Mouse (Mus musculus): ENCODE results near the gene Slc22a6. TPM values are rescaled to one million over a fixed set of nuclear protein-coding genes. Genes with fewer than 3 reads are reported as not detected.
A peak's percentile ranks its signal among the peaks of the same experiment; 100 is the strongest.

The Slc22a6 gene
- 2.0 and 2.5 TPM in 2 replicates for polyA plus RNA-seq (2016; fragmentation: Nextera tagmentation; extraction: Ambion mirVana)

DNA sequence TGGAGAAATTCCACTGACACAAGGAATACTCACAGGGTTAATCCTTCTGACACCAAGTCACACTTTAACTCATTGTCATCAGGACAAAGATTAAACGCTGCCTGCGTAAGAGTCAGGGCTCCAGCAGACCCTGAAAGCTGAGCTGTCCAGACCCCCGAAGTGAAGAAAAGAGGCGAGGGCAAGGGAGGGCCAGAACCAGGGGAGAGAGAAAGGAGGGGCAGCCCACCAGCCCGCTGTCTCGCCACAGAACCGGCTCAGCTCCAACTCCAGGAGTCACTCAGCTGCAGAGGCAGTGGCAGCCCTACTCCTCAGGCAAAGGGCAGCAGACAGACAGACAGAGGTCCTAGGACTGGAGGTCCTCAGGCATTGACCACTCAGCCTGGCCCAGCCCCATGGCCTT is at the start of gene Slc22a6:
Slc22a6 (plus strand) TSS at position 136 of the 400 bp plus-strand sequence.
- Histone ChIP-seq H3K9me3 (no peaks in the 10 kb centered on the region), H3K4me3 (no peak within 1 kb of the TSS), H3K27me3 (replicated peaks) (no peaks in the 10 kb centered on the region), H3K4me1 (no peaks in the 10 kb centered on the region), H3K9ac (no peak within 1 kb of the TSS), H3K27ac (no peak within 1 kb of the TSS), H3K4me2 (replicated peaks) (no peak within 1 kb of the TSS), H3K36me3 (no peaks in the 10 kb centered on the region)
- ATAC-seq (ENCODE audit: low FRiP score, low read depth) = no peak
- 24% methylated on average over 7 of the region's 7 CpGs for WGBS

DNA sequence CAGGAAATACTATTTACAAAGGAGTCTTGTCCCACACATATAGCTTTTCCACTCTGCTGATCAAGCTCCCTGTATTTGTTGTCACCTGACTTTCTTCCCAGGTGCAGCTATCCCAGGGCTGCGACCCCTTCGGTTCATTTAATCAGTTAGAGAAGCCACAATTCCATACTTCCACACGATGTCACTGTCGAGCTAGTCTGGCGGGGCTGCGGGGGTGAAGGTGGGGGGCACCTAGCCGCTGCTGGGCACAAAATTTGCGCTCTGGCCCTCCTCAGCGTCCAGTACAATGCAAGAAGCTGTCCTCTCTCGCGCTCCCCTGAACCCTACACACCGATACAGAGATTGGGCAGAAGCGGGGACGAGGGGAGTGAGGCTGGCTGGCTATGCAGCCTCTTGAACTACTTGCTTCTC is 48.4 kb upstream of the Slc22a6 start:
- no peaks in the 10 kb centered on the region for H3K27me3 ChIP-seq (replicated peaks)
- no peak overlapping the region for H3K9ac ChIP-seq
- H3K4me1 ChIP-seq = no peaks in the 10 kb centered on the region
- H3K4me2 ChIP-seq (replicated peaks) = peak overlapping the region; percentile 59
- no peaks in the 10 kb centered on the region for H3K9me3 ChIP-seq
- no peaks in the 10 kb centered on the region for H3K36me3 ChIP-seq
- peak; percentile 67 for ATAC-seq (ENCODE audit: low FRiP score, low read depth)
- no peak overlapping the region for H3K27ac ChIP-seq
- 0 out of 2 replicates have a peak overlapping the region, but pooled peaks have one; percentile 7 for H3K4me3 ChIP-seq
- 6% methylated on average over 14 of the region's 14 CpGs for WGBS

DNA sequence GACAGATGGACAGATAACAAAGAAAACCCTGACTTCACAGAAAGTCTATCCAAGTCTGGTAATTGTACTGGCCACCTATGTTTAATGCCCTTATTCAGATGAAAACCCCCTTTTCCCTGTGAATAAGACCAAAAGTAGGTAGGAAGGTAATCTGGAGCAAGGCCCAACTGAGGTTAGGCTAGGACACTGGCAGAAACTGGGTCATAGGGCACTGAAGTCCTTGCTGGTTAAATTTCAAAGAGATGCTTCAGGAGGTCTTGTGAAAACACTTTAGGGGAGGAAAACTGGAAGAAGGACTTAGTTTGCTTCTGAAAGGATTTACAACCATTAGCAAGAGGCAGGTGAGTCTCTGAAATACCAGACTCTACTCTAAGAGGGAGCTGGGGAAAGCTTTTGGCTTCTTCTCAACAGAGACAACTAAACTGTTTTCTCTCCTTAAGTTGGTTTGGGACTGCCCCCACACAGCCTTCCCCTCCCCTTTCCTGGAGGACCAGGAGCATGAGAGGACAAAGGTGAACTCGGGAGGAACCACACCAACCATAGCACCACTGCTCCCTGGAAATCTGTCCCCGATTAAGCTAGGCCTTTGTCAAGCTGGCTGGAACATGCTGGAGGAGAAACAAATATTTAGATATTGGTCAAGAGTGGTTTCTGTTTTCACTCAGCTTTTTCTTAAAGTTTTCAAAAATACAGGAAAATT is 47.3 kb upstream of the Slc22a6 start:
- H3K4me2 ChIP-seq (replicated peaks) = no peak overlapping the region
- H3K27me3 ChIP-seq (replicated peaks) = no peaks in the 10 kb centered on the region
- WGBS = 61% methylated on average over 2 of the region's 2 CpGs
- H3K4me1 ChIP-seq = no peaks in the 10 kb centered on the region
- no peaks in the 10 kb centered on the region for H3K9me3 ChIP-seq
- H3K27ac ChIP-seq = no peak overlapping the region
- H3K36me3 ChIP-seq = no peaks in the 10 kb centered on the region
- no peak for ATAC-seq (ENCODE audit: low FRiP score, low read depth)
- no peak overlapping the region for H3K9ac ChIP-seq
- no peak overlapping the region for H3K4me3 ChIP-seq

DNA sequence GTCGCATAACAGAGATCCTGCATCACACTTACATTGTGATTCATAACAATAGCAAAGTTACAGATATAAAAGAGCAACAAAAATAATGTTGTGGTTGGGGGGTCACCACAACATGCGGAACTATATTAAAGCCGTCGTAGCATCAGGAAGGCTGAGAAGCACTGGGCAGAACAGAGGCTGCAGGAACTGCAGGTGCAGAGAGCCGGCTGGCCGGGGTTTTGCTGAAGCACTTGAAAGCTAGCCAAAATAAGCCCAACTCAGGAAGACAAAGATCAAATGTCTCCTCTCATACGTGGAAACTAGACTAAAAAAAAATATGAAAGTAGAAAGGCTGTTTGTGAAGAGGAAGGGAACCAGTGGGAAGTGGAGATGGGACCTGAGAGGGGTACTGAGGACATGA is 46.1 kb upstream of the Slc22a6 start:
- no peak overlapping the region for H3K4me3 ChIP-seq
- H3K9me3 ChIP-seq = no peaks in the 10 kb centered on the region
- H3K9ac ChIP-seq = no peak overlapping the region
- H3K36me3 ChIP-seq = no peaks in the 10 kb centered on the region
- H3K4me2 ChIP-seq (replicated peaks) = no peak overlapping the region
- no peak for ATAC-seq (ENCODE audit: low FRiP score, low read depth)
- 77% methylated on average over 7 of the region's 7 CpGs for WGBS
- H3K27ac ChIP-seq = no peak overlapping the region
- no peaks in the 10 kb centered on the region for H3K27me3 ChIP-seq (replicated peaks)
- no peaks in the 10 kb centered on the region for H3K4me1 ChIP-seq

DNA sequence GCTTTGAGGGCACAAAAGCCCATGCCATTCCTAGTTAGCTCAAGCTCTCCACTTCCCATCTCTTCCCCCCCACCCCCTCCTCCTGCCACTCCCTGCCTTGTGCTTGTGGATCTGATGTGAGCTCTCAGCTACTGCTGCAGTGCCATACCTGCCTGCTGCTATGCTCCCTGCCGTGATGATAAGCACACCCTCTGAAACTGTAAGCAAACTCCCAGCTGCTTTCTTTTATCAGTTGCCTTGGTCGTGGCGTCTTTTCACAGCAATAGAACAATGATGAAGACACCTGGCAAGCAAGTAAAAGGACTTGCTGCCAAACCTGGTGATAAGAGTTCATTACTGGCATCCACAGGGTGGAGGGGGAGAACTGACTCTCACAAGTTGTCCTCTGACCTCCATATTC is 45.4 kb upstream of the Slc22a6 start:
- no peaks in the 10 kb centered on the region for H3K9me3 ChIP-seq
- ATAC-seq (ENCODE audit: low FRiP score, low read depth) = no peak
- H3K9ac ChIP-seq = no peak overlapping the region
- H3K4me3 ChIP-seq = no peak overlapping the region
- no peaks in the 10 kb centered on the region for H3K27me3 ChIP-seq (replicated peaks)
- H3K27ac ChIP-seq = no peak overlapping the region
- H3K4me1 ChIP-seq = no peaks in the 10 kb centered on the region
- H3K36me3 ChIP-seq = no peaks in the 10 kb centered on the region
- H3K4me2 ChIP-seq (replicated peaks) = no peak overlapping the region
- WGBS = 48% methylated on average over 3 of the region's 3 CpGs

DNA sequence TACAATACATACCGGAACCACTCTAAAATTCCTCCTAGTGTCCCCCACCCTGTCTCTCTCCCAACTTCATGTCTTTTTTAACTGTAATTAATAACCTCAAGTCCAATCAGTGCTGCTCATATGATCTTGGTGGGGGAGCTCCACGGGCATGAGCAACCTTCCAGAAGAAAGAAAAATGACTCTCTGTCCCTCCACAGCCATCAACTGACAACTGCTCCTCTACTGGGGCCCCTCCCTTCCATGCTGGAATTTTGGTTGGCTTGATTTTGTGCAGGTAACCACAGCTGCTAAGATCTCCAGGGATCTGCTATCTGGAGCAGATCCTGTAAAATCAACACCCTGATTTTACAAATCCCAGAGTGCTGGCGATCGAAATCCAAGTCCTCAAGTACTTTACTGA is 40.4 kb upstream of the Slc22a6 start:
- Histone ChIP-seq H3K4me1 (peaks cover 8% of the 10 kb centered on the region; the same call in 1 of the 2 replicates), H3K36me3 (no peaks in the 10 kb centered on the region), H3K9ac (no peak overlapping the region), H3K4me3 (no peak overlapping the region), H3K27ac (no peak overlapping the region), H3K9me3 (no peaks in the 10 kb centered on the region), H3K27me3 (replicated peaks) (no peaks in the 10 kb centered on the region), H3K4me2 (replicated peaks) (no peak overlapping the region)
- no peak for ATAC-seq (ENCODE audit: low FRiP score, low read depth)
- WGBS = 85% methylated on average over 4 of the region's 4 CpGs

DNA sequence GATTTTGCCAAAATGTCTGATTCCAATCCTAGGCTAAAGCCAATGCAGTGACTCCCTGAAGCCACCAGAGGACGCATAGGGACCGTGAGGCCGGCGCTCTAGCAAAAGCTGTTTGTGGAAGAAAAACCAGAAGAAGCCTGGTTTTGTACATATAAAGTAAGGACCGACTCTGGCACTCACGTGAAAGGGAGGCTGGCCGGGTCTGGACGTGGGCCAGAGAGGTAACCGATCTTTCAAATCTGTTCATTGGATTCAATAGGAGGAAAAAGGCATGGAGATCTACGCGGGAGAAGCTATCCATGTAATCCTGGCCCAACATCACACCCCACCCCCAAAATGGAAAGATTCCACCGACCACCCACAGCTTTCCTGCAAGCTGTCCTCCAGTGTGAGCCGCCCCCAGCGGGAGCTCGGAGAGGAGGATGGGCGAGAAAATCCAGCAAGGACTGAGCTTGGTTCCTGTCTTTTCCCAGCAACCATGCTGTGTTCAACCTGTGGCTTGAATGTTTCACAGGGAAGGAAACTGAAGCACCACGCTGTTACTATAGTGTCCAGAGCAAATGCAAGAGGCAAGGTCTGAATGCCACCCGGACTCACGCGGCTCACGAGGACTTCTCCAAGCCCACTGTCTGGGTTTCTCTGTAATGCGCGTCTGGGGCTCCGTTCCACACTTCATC is 39.4 kb upstream of the Slc22a6 start:
- H3K27me3 ChIP-seq (replicated peaks) = no peaks in the 10 kb centered on the region
- H3K9ac ChIP-seq = 0 out of 2 replicates have a peak overlapping the region, but pooled peaks have one; percentile 44
- peak overlapping the region; percentile 19; the same call in 1 of the 2 replicates for H3K4me3 ChIP-seq
- H3K27ac ChIP-seq = no peak overlapping the region
- H3K4me2 ChIP-seq (replicated peaks) = peak overlapping the region; percentile 60
- H3K36me3 ChIP-seq = no peaks in the 10 kb centered on the region
- ATAC-seq (ENCODE audit: low FRiP score, low read depth) = peak; percentile 56; the same call in 1 of the 2 replicates
- 11% methylated on average over 24 of the region's 24 CpGs for WGBS
- H3K9me3 ChIP-seq = no peaks in the 10 kb centered on the region
- H3K4me1 ChIP-seq = peaks cover 8% of the 10 kb centered on the region; the same call in 1 of the 2 replicates

DNA sequence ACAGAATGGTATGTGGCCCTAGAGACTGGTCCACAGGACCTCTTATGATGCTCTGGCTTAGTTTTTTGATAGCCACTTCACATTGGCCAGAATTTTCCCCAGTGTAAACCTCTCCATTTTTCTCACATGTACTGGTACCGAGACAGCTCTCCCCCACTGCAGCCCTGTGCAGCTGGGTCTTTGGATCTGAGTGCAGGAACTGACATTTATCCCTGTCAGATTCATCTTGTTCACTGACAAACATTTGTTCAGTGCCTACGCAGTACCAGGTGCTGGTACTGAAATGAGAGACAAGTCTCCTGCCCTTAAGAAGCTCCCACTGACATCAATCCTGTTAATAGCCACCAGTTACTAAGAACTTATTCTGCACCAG is 38.9 kb upstream of the Slc22a6 start:
- Histone ChIP-seq H3K4me3 (no peak overlapping the region; the same call in 1 of the 2 replicates), H3K27me3 (replicated peaks) (no peaks in the 10 kb centered on the region), H3K27ac (no peak overlapping the region), H3K9ac (no peak overlapping the region), H3K36me3 (no peaks in the 10 kb centered on the region), H3K4me1 (peaks cover 8% of the 10 kb centered on the region; the same call in 1 of the 2 replicates), H3K4me2 (replicated peaks) (peak overlapping the region; percentile 60), H3K9me3 (no peaks in the 10 kb centered on the region)
- ATAC-seq (ENCODE audit: low FRiP score, low read depth) = peak; percentile 13; the same call in 1 of the 2 replicates
- 68% methylated on average over 2 of the region's 2 CpGs for WGBS

DNA sequence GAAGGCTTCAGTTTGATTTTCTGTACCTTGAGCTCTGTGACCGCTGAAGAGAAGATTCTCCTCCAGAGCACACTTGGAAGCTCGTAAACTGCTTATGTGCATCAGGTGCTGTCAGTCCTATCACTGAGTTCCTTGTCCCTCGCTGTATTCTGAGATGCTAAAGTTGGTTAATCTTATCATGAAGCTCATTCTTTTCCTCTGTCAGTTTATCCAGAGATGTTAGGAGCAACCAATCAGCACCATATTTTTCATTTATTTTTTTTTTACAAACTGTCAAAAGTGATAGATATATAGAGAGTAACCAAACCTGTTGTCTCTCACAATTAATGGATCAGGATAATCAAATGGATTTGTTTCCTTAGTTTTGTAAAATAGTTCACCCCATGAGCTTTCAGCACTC is 32.5 kb upstream of the Slc22a6 start:
- H3K9me3 ChIP-seq = no peaks in the 10 kb centered on the region
- H3K27ac ChIP-seq = no peak overlapping the region
- no peaks in the 10 kb centered on the region for H3K4me1 ChIP-seq
- H3K9ac ChIP-seq = no peak overlapping the region
- no peaks in the 10 kb centered on the region for H3K27me3 ChIP-seq (replicated peaks)
- no peak for ATAC-seq (ENCODE audit: low FRiP score, low read depth)
- no peak overlapping the region for H3K4me3 ChIP-seq
- 89% methylated on average over 3 of the region's 3 CpGs for WGBS
- H3K4me2 ChIP-seq (replicated peaks) = no peak overlapping the region
- no peaks in the 10 kb centered on the region for H3K36me3 ChIP-seq

DNA sequence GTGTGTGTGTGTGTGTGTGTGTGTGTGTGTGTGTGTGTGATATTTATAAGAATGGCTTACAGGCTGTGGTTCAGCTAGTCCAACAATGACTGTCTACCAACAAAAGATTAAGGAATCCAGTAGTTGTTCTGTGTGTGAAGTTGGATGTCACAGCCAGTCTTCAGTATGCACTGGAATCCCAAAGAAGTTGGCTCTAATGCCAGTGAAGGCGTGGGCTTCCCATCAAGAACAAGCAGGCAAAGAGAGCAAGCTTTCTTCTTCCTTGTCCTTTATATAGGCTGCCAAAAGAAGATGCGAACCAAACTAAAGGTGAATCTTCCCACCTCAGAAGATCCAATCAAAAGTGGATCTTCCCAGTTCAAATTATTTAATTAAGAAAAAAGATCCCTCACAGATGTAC is 31.9 kb upstream of the Slc22a6 start:
- no peak overlapping the region for H3K9ac ChIP-seq
- no peaks in the 10 kb centered on the region for H3K36me3 ChIP-seq
- H3K4me2 ChIP-seq (replicated peaks) = no peak overlapping the region
- 93% methylated on average over 2 of the region's 2 CpGs for WGBS
- H3K27me3 ChIP-seq (replicated peaks) = no peaks in the 10 kb centered on the region
- no peaks in the 10 kb centered on the region for H3K9me3 ChIP-seq
- no peak for ATAC-seq (ENCODE audit: low FRiP score, low read depth)
- H3K4me3 ChIP-seq = no peak overlapping the region
- no peaks in the 10 kb centered on the region for H3K4me1 ChIP-seq
- H3K27ac ChIP-seq = no peak overlapping the region

DNA sequence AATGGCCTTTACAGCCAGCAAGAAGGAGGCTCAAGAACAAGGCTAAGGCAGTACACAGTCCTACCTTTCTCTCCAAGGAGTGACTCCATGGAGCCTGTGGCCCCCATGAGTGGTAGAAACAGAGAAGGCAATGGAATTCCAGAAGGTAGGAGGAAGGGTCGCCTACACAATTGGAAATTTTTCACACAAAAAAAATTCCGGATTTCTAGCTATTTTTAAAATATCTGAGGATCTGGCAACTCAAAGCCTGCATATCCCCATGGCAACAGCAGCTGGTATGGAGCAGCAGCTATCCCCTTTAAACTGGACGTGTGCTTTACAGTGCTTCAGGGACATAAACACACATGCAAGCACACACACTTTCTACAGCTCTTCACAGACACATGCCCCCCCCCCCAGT is 31.5 kb upstream of the Slc22a6 start:
- Histone ChIP-seq H3K4me2 (replicated peaks) (no peak overlapping the region), H3K4me1 (0 out of 2 replicates have a peak, but pooled peaks cover 3% of the 10 kb centered on the region), H3K27me3 (replicated peaks) (no peaks in the 10 kb centered on the region), H3K9me3 (no peaks in the 10 kb centered on the region), H3K27ac (no peak overlapping the region), H3K36me3 (no peaks in the 10 kb centered on the region), H3K4me3 (no peak overlapping the region), H3K9ac (no peak overlapping the region)
- no peak for ATAC-seq (ENCODE audit: low FRiP score, low read depth)
- 48% methylated on average over 3 of the region's 3 CpGs for whole genome bisulfite sequencing

DNA sequence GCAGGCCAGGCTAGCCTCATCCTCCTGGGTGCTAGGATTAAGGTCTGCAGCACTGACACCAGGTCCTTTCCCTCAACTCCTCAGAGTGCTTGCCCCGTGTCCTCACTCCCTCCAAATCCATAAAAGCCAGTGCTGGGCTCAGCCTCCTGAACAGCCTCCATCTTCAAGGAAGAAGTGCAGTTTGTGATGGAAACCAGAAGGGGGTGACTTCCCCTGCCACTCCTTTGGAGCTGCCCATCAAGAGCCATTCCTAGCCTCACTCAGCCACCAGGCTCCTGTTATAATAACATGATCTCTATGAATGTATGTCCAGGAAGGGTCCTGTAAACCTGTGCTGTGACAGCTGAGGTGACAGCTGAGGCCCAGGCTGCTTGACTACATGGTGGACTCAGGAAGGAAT is 30.5 kb upstream of the Slc22a6 start:
- Histone ChIP-seq H3K36me3 (no peaks in the 10 kb centered on the region), H3K27me3 (replicated peaks) (no peaks in the 10 kb centered on the region), H3K4me1 (0 out of 2 replicates have a peak, but pooled peaks cover 3% of the 10 kb centered on the region), H3K9me3 (no peaks in the 10 kb centered on the region), H3K4me2 (replicated peaks) (no peak overlapping the region), H3K27ac (no peak overlapping the region), H3K9ac (no peak overlapping the region), H3K4me3 (no peak overlapping the region)
- 54% methylated on average over 1 of the region's 1 CpGs for WGBS
- ATAC-seq (ENCODE audit: low FRiP score, low read depth) = no peak
